Comparison of ENCODE assay signal across 18 mouse cellular contexts in the genomic region with DNA sequence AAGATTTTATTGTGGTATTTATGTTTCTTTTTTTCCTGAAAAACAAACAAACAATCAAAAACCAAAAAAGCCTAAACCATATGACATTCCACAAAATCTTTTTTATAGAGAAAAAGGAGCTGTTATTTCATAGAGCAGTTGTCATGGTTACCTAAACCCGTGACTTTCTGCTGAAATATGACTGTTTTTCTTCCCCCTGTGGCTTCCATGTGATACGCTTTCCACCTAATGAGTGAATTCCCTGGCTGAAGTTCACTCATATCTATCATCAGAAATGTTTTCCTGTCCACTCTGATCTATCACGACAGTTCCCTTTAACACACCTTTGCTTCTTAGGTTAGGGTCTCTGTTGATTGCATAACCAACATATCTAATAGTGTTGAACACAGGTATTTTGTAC. TPM values are rescaled to one million over a fixed set of nuclear protein-coding genes. Genes with fewer than 3 reads are reported as not detected.
"Had no signal": no experiment of that assay in that cellular context is flagged by ENCODE, and none has a peak within 500 bp of the region (broad histone marks: within the 10 kb centered on the region; RNA-seq: fewer than 3 reads in every experiment).

No protein-coding gene starts in this region.

- DNase-seq: kidney, adult 8-10 months; kidney, postnatal 25 days; lung, adult 2 months; lung, postnatal 36 days; right cerebral cortex, postnatal 14 days; thymus, adult 2 months; thymus, postnatal 25 days had no signal

- H3K4me1 ChIP-seq: limb, embryonic 10.5 days; liver, embryonic 15.5 days; midbrain, embryonic 12.5 days; stomach, embryonic 15.5 days had no signal

- H3K27me3 ChIP-seq: liver, embryonic 15.5 days; midbrain, embryonic 12.5 days; stomach, embryonic 15.5 days had no signal

- ATAC-seq: lung, postnatal 0 days had no signal

- H3K4me3 ChIP-seq: limb, embryonic 10.5 days; liver, embryonic 15.5 days; midbrain, embryonic 12.5 days; stomach, embryonic 15.5 days had no signal

- H3K27ac ChIP-seq: limb, embryonic 10.5 days; liver, embryonic 15.5 days; midbrain, embryonic 12.5 days; stomach, embryonic 15.5 days had no signal

- H3K4me2 ChIP-seq: liver, embryonic 11.5 days; liver, embryonic 15.5 days; midbrain, embryonic 12.5 days; stomach, embryonic 15.5 days had no signal

- H3K9me3 ChIP-seq: limb, embryonic 10.5 days; liver, embryonic 15.5 days; midbrain, embryonic 12.5 days; stomach, embryonic 15.5 days had no signal

- H3K36me3 ChIP-seq: limb, embryonic 10.5 days; liver, embryonic 15.5 days; midbrain, embryonic 12.5 days; stomach, embryonic 15.5 days had no signal

- H3K9ac ChIP-seq: liver, embryonic 15.5 days; midbrain, embryonic 12.5 days; stomach, embryonic 15.5 days had no signal

RNA-seq across cellular contexts. Expression of a gene that starts 5.3 kb away (rescaled TPM):
- total RNA-seq: megakaryocyte progenitor cell, adult 5-6 weeks had no signal
- polyA plus RNA-seq: kidney, embryonic 16.5 days; lung, adult 2 months; neural tube, embryonic 14.5 days; stomach, embryonic 15.5 days; testis, adult 2 months; urinary bladder, adult 2 months had no signal
